Mouse (Mus musculus): Measurements from ENCODE around the gene Apol9b.

GRCm38 (mm10) chr15:77785807-77786206 lies 57.0 kb downstream of the Apol9b start:
- TF ChIP-seq POLR2A (IDR thresholded peaks at IDR 0.05; ENCODE audit: borderline replicate concordance, extremely low read depth, insufficient read depth, insufficient read length, poor library complexity, severe bottlenecking) (no peak), CTCF (IDR thresholded peaks at IDR 0.05; ENCODE audit: borderline replicate concordance, extremely low read depth, insufficient read depth, insufficient read length) (no peak)
